Mouse (Mus musculus) myocyte (in vitro differentiated cells): ENCODE measurements at regions not wholly inside any gene's neighbourhood (a gene's known extent, or its start where the extent isn't known, plus 50 kb on each side); places are given as distances from the start of the nearest gene placed in this dataset.

ENCODE experiments used
- H3K27me3 ChIP-seq: one replicate; pipeline ENCODE4 v1.6.1; 2011; ENCODE audit not compliant: control insufficient read depth, insufficient read depth, insufficient read length
- H3K36me3 ChIP-seq: one replicate; pipeline ENCODE4 v1.6.1; 2011; ENCODE audit not compliant: control insufficient read depth, insufficient read depth
- H3K4me2 ChIP-seq: one replicate; pipeline ENCODE4 v1.6.1; 2011; ENCODE audit warnings: low read depth, control low read depth
- H3K4me3 ChIP-seq: one replicate; pipeline ENCODE4 v1.5.1; 2011; ENCODE audit warnings: mild to moderate bottlenecking, control low read depth, moderate library complexity
- H3K79me2 ChIP-seq: one replicate; pipeline ENCODE4 v1.6.1; 2011; ENCODE audit not compliant: control insufficient read depth, insufficient read depth
- H3ac ChIP-seq: one replicate; pipeline ENCODE4 v1.6.1; 2011; ENCODE audit not compliant: control insufficient read depth, insufficient read length
- CEBPB ChIP-seq: IDR thresholded peaks from 2 replicates; pipeline ENCODE4 v1.6.1; 2011; ENCODE audit warnings: mild to moderate bottlenecking, moderate library complexity; ENCODE audit not compliant: poor library complexity, insufficient read depth, severe bottlenecking
- E2F4 ChIP-seq: IDR thresholded peaks from one replicate; pipeline ENCODE4 v1.6.1; 2011; ENCODE audit warnings: mild to moderate bottlenecking, control low read depth, moderate library complexity; ENCODE audit not compliant: insufficient read depth
- MAX ChIP-seq: IDR thresholded peaks from one replicate; pipeline ENCODE4 v1.6.1; 2011; ENCODE audit warnings: low read depth, mild to moderate bottlenecking, control low read depth
- MYOD1 ChIP-seq, 3 experiments: IDR thresholded peaks; one replicate each; pipeline ENCODE4 v1.6.1; 2011; ENCODE audit warnings: control low read depth in 2 of 3, low read depth in 2 of 3, mild to moderate bottlenecking in 2 of 3, moderate library complexity in 1 of 3; ENCODE audit not compliant: insufficient read length in 2 of 3, control insufficient read depth in 1 of 3
- MYOG ChIP-seq, 3 experiments: IDR thresholded peaks; one replicate each; pipeline ENCODE4 v1.6.1; 2011; ENCODE audit warnings: control low read depth in 2 of 3, low read depth in 2 of 3, mild to moderate bottlenecking in 2 of 3; ENCODE audit not compliant: insufficient read length in 2 of 3, control insufficient read depth in 1 of 3, insufficient read depth in 1 of 3
- POLR2A ChIP-seq: IDR thresholded peaks from one replicate; pipeline ENCODE4 v1.6.1; 2011; ENCODE audit warnings: low read depth, mild to moderate bottlenecking, control low read depth, moderate library complexity; ENCODE audit not compliant: insufficient read length
- POLR2AphosphoS2 ChIP-seq: IDR thresholded peaks from one replicate; pipeline ENCODE4 v1.6.1; 2011; ENCODE audit warnings: low read depth, control low read depth; ENCODE audit not compliant: insufficient read length
- REST ChIP-seq: IDR thresholded peaks from one replicate; pipeline ENCODE4 v1.6.1; 2011; ENCODE audit warnings: mild to moderate bottlenecking, control low read depth, moderate library complexity; ENCODE audit not compliant: insufficient read depth, insufficient read length
- SRF ChIP-seq: IDR thresholded peaks from one replicate; pipeline ENCODE4 v1.6.1; 2011; ENCODE audit warnings: low read depth; ENCODE audit not compliant: control insufficient read depth, insufficient read length
- TCF12 ChIP-seq: IDR thresholded peaks from one replicate; pipeline ENCODE4 v1.6.1; 2011; ENCODE audit warnings: mild to moderate bottlenecking, control low read depth; ENCODE audit not compliant: poor library complexity, insufficient read depth, severe bottlenecking
- TCF3 ChIP-seq: IDR thresholded peaks from one replicate; pipeline ENCODE4 v1.6.1; 2011; ENCODE audit warnings: low read depth, control low read depth; ENCODE audit not compliant: insufficient read length
- USF1 ChIP-seq: IDR thresholded peaks from one replicate; pipeline ENCODE4 v1.6.1; 2011; ENCODE audit warnings: low read depth, mild to moderate bottlenecking, control low read depth, moderate library complexity

GRCm38 (mm10) chr1:98307519-98307918, 113.4 kb upstream of the Slco6d1 start:
- H3K27me3 ChIP-seq = no peaks in the 10 kb centered on the region
- no peak overlapping the region for H3ac ChIP-seq
- no peak overlapping the region for H3K4me3 ChIP-seq
- H3K36me3 ChIP-seq = no peaks in the 10 kb centered on the region
- TF ChIP-seq TCF3 (no peak), SRF (no peak), MYOD1 (IDR thresholded peaks at IDR 0.05; ENCODE audit: control insufficient read depth in 1 of 3, insufficient read length in 2 of 3, low read depth in 2 of 3) (no peak), MYOG (IDR thresholded peaks at IDR 0.05; ENCODE audit: control insufficient read depth in 1 of 3, insufficient read depth in 1 of 3, insufficient read length in 2 of 3, low read depth in 2 of 3) (no peak), POLR2AphosphoS2 (no peak), E2F4 (no peak), MAX (no peak)
- no peaks in the 10 kb centered on the region for H3K79me2 ChIP-seq
- H3K4me2 ChIP-seq = no peak overlapping the region

GRCm38 (mm10) chr1:98309894-98310293, 111.0 kb upstream of the Slco6d1 start:
- Histone ChIP-seq H3K27me3 (no peaks in the 10 kb centered on the region), H3K79me2 (no peaks in the 10 kb centered on the region), H3K4me3 (no peak overlapping the region), H3K4me2 (no peak overlapping the region), H3K36me3 (no peaks in the 10 kb centered on the region), H3ac (no peak overlapping the region)
- TF ChIP-seq SRF (no peak), POLR2A (no peak), POLR2AphosphoS2 (no peak), REST (no peak), TCF12 (no peak), TCF3 (no peak), USF1 (no peak), CEBPB (no peak)

- no peak overlapping the region for H3K4me2 ChIP-seq
- no peak overlapping the region for H3K4me3 ChIP-seq
- no peaks in the 10 kb centered on the region for H3K27me3 ChIP-seq
- H3K36me3 ChIP-seq = no peaks in the 10 kb centered on the region
- H3ac ChIP-seq = no peak overlapping the region
- TF ChIP-seq MAX = no peak
- no peak for TF ChIP-seq USF1
- no peak for TF ChIP-seq POLR2AphosphoS2
- no peak for TF ChIP-seq TCF3
- TF ChIP-seq TCF12 = no peak
- no peak for TF ChIP-seq POLR2A
- TF ChIP-seq CEBPB = no peak
- no peak for TF ChIP-seq MYOG (IDR thresholded peaks at IDR 0.05; ENCODE audit: control insufficient read depth in 1 of 3, insufficient read depth in 1 of 3, insufficient read length in 2 of 3, low read depth in 2 of 3)
- TF ChIP-seq REST = no peak
- no peak for TF ChIP-seq E2F4
- no peak for TF ChIP-seq MYOD1 (IDR thresholded peaks at IDR 0.05; ENCODE audit: control insufficient read depth in 1 of 3, insufficient read length in 2 of 3, low read depth in 2 of 3)
- no peak for TF ChIP-seq SRF
- no peaks in the 10 kb centered on the region for H3K79me2 ChIP-seq
Observed at GRCm38 (mm10) chr1:98350095-98350549, 70.8 kb upstream of the Slco6d1 start.

- no peaks in the 10 kb centered on the region for H3K27me3 ChIP-seq
- no peak overlapping the region for H3K4me2 ChIP-seq
- H3K4me3 ChIP-seq = no peak overlapping the region
- no peaks in the 10 kb centered on the region for H3K79me2 ChIP-seq
- H3ac ChIP-seq = no peak overlapping the region
- TF ChIP-seq USF1 = no peak
- TF ChIP-seq POLR2A = no peak
- no peak for TF ChIP-seq POLR2AphosphoS2
- no peak for TF ChIP-seq MAX
- H3K36me3 ChIP-seq = no peaks in the 10 kb centered on the region
Observed at GRCm38 (mm10) chr1:98350725-98351124, 70.2 kb upstream of the Slco6d1 start.

GRCm38 (mm10) chr1:98351530-98351929, 69.4 kb upstream of the Slco6d1 start:
- TF ChIP-seq REST (no peak), POLR2A (no peak), MYOG (IDR thresholded peaks at IDR 0.05; ENCODE audit: control insufficient read depth in 1 of 3, insufficient read depth in 1 of 3, insufficient read length in 2 of 3, low read depth in 2 of 3) (no peak), E2F4 (no peak), POLR2AphosphoS2 (no peak), MAX (no peak), TCF3 (no peak), MYOD1 (IDR thresholded peaks at IDR 0.05; ENCODE audit: control insufficient read depth in 1 of 3, insufficient read length in 2 of 3, low read depth in 2 of 3) (no peak), SRF (no peak), USF1 (no peak), TCF12 (no peak), CEBPB (no peak)
- no peak overlapping the region for H3ac ChIP-seq
- no peak overlapping the region for H3K4me3 ChIP-seq
- H3K4me2 ChIP-seq = no peak overlapping the region
- H3K27me3 ChIP-seq = no peaks in the 10 kb centered on the region
- H3K36me3 ChIP-seq = no peaks in the 10 kb centered on the region
- H3K79me2 ChIP-seq = no peaks in the 10 kb centered on the region
